Mouse (Mus musculus) liver, embryonic 14.5 days (tissue): Measurements from ENCODE around the gene Ccdc27. TPM values are rescaled to one million over a fixed set of nuclear protein-coding genes. Genes with fewer than 3 reads are reported as not detected.

Source experiments
- ATAC-seq: fragments of 200-750 bp; cut with Nextera tagmentation; 2 replicates; pipeline ENCODE4 v1.8.0; 2017; ENCODE audit warnings: moderate number of reproducible peaks, mild to moderate bottlenecking, moderate library complexity; ENCODE audit not compliant: insufficient read depth
- DNase-seq, 3 experiments: peaks; one replicate each; pipeline ENCODE4 v3.0.0-alpha.2; 2012 to 2013; ENCODE audit warnings: low read depth in 3 of 3, low spot score in 3 of 3
- H3K27ac ChIP-seq: fragments of 300-500 bp; sonication (generic); 2 replicates; pipeline ENCODE4 v1.5.1; 2014; ENCODE audit warnings: moderate library complexity, mild to moderate bottlenecking, control low read depth, inconsistent platforms
- H3K27me3 ChIP-seq: fragments of 300-500 bp; sonication (generic); 2 replicates; pipeline ENCODE4 v1.6.1; 2014; ENCODE audit warnings: mild to moderate bottlenecking, low read length, moderate library complexity; ENCODE audit not compliant: control insufficient read depth, insufficient read depth
- H3K36me3 ChIP-seq: fragments of 300-500 bp; sonication (generic); replicated peaks from 2 replicates; pipeline ENCODE4 v1.6.1; 2014; ENCODE audit warnings: low read depth; ENCODE audit not compliant: control insufficient read depth, insufficient read depth
- H3K4me1 ChIP-seq, 2 experiments: fragments of 200-500 bp in 1 of 2; fragments of 300-500 bp in 1 of 2; sonication (generic) in 1 of 2; replicated peaks; 2 replicates each; pipeline ENCODE4 v1.6.1; 2012 to 2014; ENCODE audit warnings: antibody characterized with exemption in 1 of 2, inconsistent platforms in 1 of 2, low read length in 1 of 2; ENCODE audit not compliant: control insufficient read depth in 2 of 2, insufficient read depth in 2 of 2
- H3K4me2 ChIP-seq: fragments of 300-500 bp; sonication (generic); 2 replicates; pipeline ENCODE4 v1.6.1; 2014; ENCODE audit warnings: low read depth, mild to moderate bottlenecking, control low read depth, moderate library complexity
- H3K4me3 ChIP-seq, 2 experiments: fragments of 200-500 bp in 1 of 2; fragments of 300-500 bp in 1 of 2; sonication (generic) in 1 of 2; 2 replicates each; pipeline ENCODE4 v1.5.1; 2012 to 2014; ENCODE audit warnings: low read depth in 2 of 2, low read length in 2 of 2, mild to moderate bottlenecking in 2 of 2, control low read depth in 1 of 2, inconsistent platforms in 1 of 2, moderate library complexity in 1 of 2; ENCODE audit not compliant: insufficient read depth in 1 of 2
- H3K9ac ChIP-seq: fragments of 300-500 bp; sonication (generic); replicated peaks from 2 replicates; pipeline ENCODE4 v1.6.1; 2014; ENCODE audit warnings: mild to moderate bottlenecking, control low read depth, moderate library complexity
- H3K9me3 ChIP-seq: fragments of 300-500 bp; sonication (generic); 2 replicates; pipeline ENCODE4 v1.6.1; 2016; ENCODE audit warnings: low read length, mixed read lengths; ENCODE audit not compliant: control insufficient read depth
- CTCF ChIP-seq: IDR thresholded peaks from 2 replicates; pipeline ENCODE4 v1.5.1; 2016; ENCODE audit warnings: antibody characterized with exemption, low read depth, control low read depth
- EP300 ChIP-seq: IDR thresholded peaks from 2 replicates; pipeline ENCODE4 v1.6.1; 2016; ENCODE audit warnings: antibody characterized with exemption, low read depth
- WGBS: fragments of 180-500 bp; shearing (Covaris S2); extraction: QIAGEN DNeasy Blood & Tissue Kit; methylation state at CpG from one replicate; pipeline ENCODE4 v1.1.7; 2014; ENCODE audit not compliant: insufficient replicate concordance; 5-methylcytosine and 5-hydroxymethylcytosine counted together
- polyA plus RNA-seq, 2 experiments: library from polyadenylated mRNA; depleted of rRNA in 1 of 2; stranded (reverse) in 1 of 2; unstranded in 1 of 2; fragments of >200 nt; fragmentation: Nextera tagmentation in 1 of 2; extraction: Ambion mirVana in 1 of 2; gene quantifications; 2 replicates each; pipeline versions ENCODE4 v1.2.1 to v1.2.3; 2012 to 2014

Ccdc27 gene
- polyA plus RNA-seq, 2 experiments: not detected

DNA sequence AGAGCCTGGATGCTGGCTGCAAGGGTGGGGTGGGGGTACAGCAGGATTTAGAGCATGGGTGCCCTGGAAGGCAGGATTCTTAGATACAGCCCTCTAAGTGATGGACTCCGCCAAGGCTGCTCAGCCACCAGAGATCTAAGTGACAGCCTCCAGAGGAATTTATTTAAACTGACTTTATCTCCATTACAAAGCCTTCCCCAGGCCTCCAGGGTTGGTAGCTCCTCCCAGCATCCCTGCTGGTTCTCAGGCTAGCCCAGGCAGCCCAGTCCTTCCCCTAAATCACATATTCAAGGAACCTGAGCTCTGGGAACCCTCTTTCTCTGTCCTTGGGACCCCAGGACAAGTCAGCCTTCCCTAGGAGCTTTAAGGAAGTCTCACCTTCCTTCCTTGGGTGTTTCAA, 39.5 kb upstream of the Ccdc27 start:
- no peak for DNase-seq
- 6% methylated on average over 1 of the region's 1 CpGs for WGBS
- Histone ChIP-seq H3K4me1 (no peaks in the 10 kb centered on the region), H3K9me3 (no peaks in the 10 kb centered on the region), H3K27ac (no peak overlapping the region), H3K4me2 (no peak overlapping the region), H3K9ac (no peak overlapping the region), H3K4me3 (no peak overlapping the region), H3K27me3 (no peaks in the 10 kb centered on the region; the same call in none of the 2 replicates), H3K36me3 (no peaks in the 10 kb centered on the region)
- ATAC-seq: no peak
- TF ChIP-seq EP300 (no peak), CTCF (no peak)

DNA sequence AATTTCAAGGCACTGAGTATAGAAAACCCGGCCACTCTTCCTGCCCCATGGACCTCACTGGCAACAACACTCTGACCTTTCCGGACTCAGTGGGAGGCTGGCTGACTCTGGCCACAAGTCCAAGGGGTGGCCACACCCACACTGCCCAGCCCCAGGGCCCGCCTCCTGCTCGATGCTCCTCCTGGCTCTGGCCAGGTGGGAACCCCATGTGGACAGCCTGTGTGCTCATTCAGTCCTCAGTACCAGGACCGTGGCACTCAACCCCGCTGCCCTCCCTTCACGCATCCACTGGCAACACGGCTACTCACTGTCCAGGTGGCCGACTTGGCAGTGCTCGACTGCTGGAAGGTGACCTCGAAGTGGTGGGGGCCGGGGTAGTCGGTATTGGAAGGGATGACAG, 38.5 kb upstream of the Ccdc27 start:
- ATAC-seq: peak; percentile 62
- TF ChIP-seq CTCF (no peak), EP300 (no peak)
- Histone ChIP-seq H3K9me3 (no peaks in the 10 kb centered on the region), H3K9ac (no peak overlapping the region), H3K27ac (no peak overlapping the region), H3K36me3 (no peaks in the 10 kb centered on the region), H3K4me3 (no peak overlapping the region), H3K4me1 (no peaks in the 10 kb centered on the region), H3K4me2 (no peak overlapping the region; the same call in 1 of the 2 replicates), H3K27me3 (no peaks in the 10 kb centered on the region; the same call in none of the 2 replicates)
- peak in 1 of 3 experiments; percentile 20 for DNase-seq
- 3% methylated on average over 13 of the region's 13 CpGs for WGBS

DNA sequence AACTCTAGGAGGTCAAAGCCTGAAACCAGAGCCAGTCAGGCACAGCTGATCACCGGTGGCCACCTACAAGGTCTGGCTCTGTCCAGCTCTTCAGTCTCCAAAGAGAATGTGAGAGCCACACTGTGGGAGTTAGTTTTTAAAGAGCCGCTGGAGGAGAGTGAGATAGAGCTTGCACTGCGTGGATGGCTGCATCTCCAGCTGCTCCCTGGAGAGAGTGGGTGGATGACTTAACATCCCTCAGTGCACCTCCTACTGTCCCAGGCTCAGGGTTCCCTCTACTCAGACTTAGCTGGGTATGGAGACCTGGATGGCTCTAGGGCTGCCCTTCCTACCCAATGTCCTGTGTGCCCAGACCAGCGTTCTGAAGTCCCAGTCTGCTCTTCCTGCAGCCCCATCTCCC, 37.7 kb upstream of the Ccdc27 start:
- H3K27ac ChIP-seq: no peak overlapping the region
- no peaks in the 10 kb centered on the region for H3K4me1 ChIP-seq
- no peak for ATAC-seq
- H3K36me3 ChIP-seq: no peaks in the 10 kb centered on the region
- no peak for DNase-seq
- H3K9ac ChIP-seq: no peak overlapping the region
- 49% methylated on average over 4 of the region's 4 CpGs for WGBS
- H3K27me3 ChIP-seq: no peaks in the 10 kb centered on the region; the same call in none of the 2 replicates
- no peak overlapping the region for H3K4me2 ChIP-seq
- TF ChIP-seq EP300: no peak
- no peak for TF ChIP-seq CTCF
- no peaks in the 10 kb centered on the region for H3K9me3 ChIP-seq
- H3K4me3 ChIP-seq: no peak overlapping the region

DNA sequence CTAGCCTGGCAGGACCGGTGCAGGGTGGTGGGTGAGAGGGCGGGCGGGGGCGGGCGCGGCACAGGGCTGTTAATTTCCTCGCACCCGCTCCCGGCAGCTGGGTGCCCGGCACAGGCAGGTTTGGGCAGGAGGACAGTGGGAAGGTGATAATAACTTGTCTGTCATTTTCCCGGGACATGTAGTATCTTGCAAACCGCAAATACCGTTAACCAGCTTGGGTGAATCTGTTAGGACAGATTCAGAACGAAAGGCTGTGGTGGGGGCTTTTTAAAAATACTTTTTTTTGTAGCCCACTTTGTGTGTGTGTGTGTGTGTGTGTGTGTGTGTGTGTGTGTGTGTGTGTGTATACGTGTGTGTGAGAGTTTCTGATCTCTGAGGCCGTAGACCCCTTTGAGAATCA, 29.5 kb upstream of the Ccdc27 start:
- H3K4me1 ChIP-seq: no peaks in the 10 kb centered on the region
- no peak overlapping the region for H3K4me2 ChIP-seq
- WGBS: 11% methylated on average over 16 of the region's 16 CpGs
- peaks cover 12% of the 10 kb centered on the region for H3K27me3 ChIP-seq
- H3K9me3 ChIP-seq: no peaks in the 10 kb centered on the region
- no peak overlapping the region for H3K4me3 ChIP-seq
- DNase-seq (no peak), ATAC-seq (no peak)
- no peak overlapping the region for H3K9ac ChIP-seq
- TF ChIP-seq CTCF (no peak), EP300 (no peak)
- H3K27ac ChIP-seq: no peak overlapping the region
- H3K36me3 ChIP-seq: no peaks in the 10 kb centered on the region

DNA sequence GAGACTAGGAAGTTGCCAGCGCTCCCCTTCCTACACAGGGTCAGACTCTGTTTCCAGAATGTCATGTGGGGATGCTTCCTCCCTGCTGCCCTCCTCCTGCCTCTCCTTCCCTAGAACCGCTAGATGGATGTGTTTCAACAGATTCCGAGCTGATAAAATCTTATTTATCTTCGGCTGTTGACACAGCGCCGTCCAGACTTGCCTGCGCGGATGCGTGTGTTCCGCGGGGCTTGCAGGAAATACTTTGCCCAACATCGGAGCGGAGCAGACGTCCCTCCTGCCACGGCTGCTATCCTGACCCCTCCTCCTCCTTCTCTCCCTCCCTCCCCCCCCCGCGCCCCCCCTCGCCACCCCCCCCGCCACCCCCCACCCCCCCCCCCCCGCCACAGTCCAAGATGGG, 29.0 kb upstream of the Ccdc27 start:
- 3% methylated on average over 16 of the region's 20 CpGs for WGBS
- Histone ChIP-seq H3K9me3 (no peaks in the 10 kb centered on the region), H3K4me1 (no peaks in the 10 kb centered on the region), H3K9ac (no peak overlapping the region), H3K27ac (no peak overlapping the region), H3K4me3 (no peak overlapping the region), H3K36me3 (no peaks in the 10 kb centered on the region), H3K4me2 (no peak overlapping the region), H3K27me3 (peaks cover 12% of the 10 kb centered on the region)
- ATAC-seq (no peak), DNase-seq (no peak)
- TF ChIP-seq EP300: no peak
- TF ChIP-seq CTCF: no peak

DNA sequence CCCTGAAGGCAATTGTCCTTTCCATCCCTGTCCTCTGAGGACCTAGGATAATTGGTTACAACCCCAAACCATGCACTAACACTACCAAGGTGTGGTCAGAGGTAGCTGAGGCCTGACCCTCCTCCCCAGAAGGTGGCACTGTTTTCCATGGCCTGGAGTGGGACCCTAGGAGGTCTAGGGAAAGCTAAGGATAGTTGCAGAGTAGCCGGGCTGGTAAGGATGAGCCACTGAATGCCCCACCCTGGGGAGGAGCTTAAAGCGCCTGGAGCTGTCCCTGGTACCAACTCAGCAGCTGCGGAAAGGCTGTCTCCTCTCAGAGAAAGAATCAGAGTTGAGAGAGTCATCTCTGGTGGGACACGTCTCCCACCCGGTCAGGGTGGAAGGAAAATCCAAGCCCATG, 28.4 kb upstream of the Ccdc27 start:
- H3K4me2 ChIP-seq: no peak overlapping the region
- H3K27me3 ChIP-seq: peaks cover 12% of the 10 kb centered on the region
- WGBS: 2% methylated on average over 5 of the region's 5 CpGs
- H3K4me1 ChIP-seq: no peaks in the 10 kb centered on the region
- H3K9ac ChIP-seq: no peak overlapping the region
- no peaks in the 10 kb centered on the region for H3K36me3 ChIP-seq
- no peaks in the 10 kb centered on the region for H3K9me3 ChIP-seq
- no peak overlapping the region for H3K27ac ChIP-seq
- no peak overlapping the region for H3K4me3 ChIP-seq
- DNase-seq (no peak), ATAC-seq (no peak)
- no peak for TF ChIP-seq EP300
- TF ChIP-seq CTCF: peak; percentile 33; the same call in 1 of the 2 replicates
